Mouse (Mus musculus): ENCODE data around the gene Cables2. TPM values are rescaled to one million over a fixed set of nuclear protein-coding genes. Genes with fewer than 3 reads are reported as not detected.

Cables2 gene
- total RNA-seq, 1 experiment, result 13.4 TPM

GRCm38 (mm10) chr2:180228060-180228458, 45.2 kb downstream of the Cables2 start:
- H3K4me3 ChIP-seq (ENCODE audit: insufficient read depth in 1 of 2, low read depth in 1 of 2, low read length in 2 of 2, poor library complexity in 1 of 2, severe bottlenecking in 1 of 2), result peak overlapping the region in 1 of 2 experiments; percentile 26; a peak in 1 of 4 replicates
- peaks cover 5 to 36% of the 10 kb centered on the region in 2 experiments; a peak in 3 of 4 replicates for H3K4me1 ChIP-seq (ENCODE audit: control insufficient read depth in 2 of 2, insufficient read depth in 2 of 2, low read length in 2 of 2, poor library complexity in 1 of 2)
- H3K9ac ChIP-seq (ENCODE audit: insufficient read depth, low read depth, low read length, poor library complexity, severe bottlenecking), result peak overlapping the region; percentile 28; the same call in 1 of the 2 replicates
- peak overlapping the region; percentile 48; the same call in 1 of the 2 replicates for H3K27ac ChIP-seq (ENCODE audit: insufficient read depth, low read depth, low read length, poor library complexity, severe bottlenecking)
- H3K9me3 ChIP-seq (ENCODE audit: control insufficient read depth, insufficient read depth, low read depth, low read length), result no peaks in the 10 kb centered on the region
- in situ Hi-C loops (cut with MboI; ENCODE audit: low sequenced_read_pairs in 2 of 2, unreplicated experiment in 2 of 2), result no loop called here
- TF ChIP-seq ZNF384 (IDR thresholded peaks at IDR 0.05; ENCODE audit: low read depth, low read length) (no peak), HCFC1 (IDR thresholded peaks at IDR 0.05; ENCODE audit: borderline replicate concordance, insufficient read depth, low read length) (no peak), ZC3H11A (IDR thresholded peaks at IDR 0.05; ENCODE audit: borderline replicate concordance, low read depth, low read length) (no peak), CHD2 (IDR thresholded peaks at IDR 0.05; ENCODE audit: low read depth, low read length) (no peak), MAFK (IDR thresholded peaks at IDR 0.05; ENCODE audit: insufficient read depth, low read depth, low read length) (no peak)
- DNase-seq (ENCODE audit: low read depth, low spot score), result no peak
- peaks cover 7% of the 10 kb centered on the region; the same call in 1 of the 2 replicates for H3K36me3 ChIP-seq (ENCODE audit: control insufficient read depth, insufficient read depth, low read length, poor library complexity, severe bottlenecking)

DNA sequence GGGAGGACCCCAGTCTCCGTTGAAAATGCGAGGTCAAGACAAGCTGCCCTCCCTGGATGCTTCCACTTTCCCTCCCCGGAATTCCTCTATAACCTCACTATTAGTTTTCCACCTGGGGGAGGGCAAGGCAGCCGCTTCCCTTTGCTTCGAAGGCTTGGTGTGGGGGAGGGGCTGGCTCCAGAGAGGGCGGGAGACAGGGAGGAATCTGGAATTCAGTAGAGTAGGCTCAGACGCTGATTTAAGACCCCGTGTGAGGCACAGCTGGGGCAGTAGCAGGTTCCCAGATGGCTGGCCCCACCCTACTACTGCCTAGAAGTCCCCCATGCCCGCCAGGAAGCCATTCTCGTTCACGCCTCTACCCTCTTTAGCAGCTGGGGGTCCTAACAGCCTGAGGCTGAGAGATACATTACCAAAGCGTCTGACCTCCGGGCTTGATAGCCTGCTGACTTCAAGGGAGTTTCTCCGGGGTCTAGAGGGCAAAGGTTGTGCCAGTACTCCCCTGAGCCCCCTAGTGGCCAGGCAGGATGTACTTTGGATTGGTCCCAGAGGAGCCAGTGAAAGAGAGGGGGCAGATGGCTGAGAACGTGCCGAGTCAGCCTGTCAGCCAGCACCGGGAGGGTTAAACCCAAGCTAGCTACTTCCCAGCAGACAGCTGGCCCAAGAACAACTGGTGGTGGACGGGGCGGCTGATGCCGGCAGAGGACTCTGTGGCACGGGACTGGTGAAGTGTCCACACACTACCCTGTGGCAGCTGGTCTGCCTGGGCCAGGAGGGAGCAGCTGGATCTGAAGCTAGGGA, 45.8 kb downstream of the Cables2 start:
- DNase-seq (ENCODE audit: low read depth, low spot score), result peak; percentile 97
- H3K4me1 ChIP-seq (ENCODE audit: control insufficient read depth in 2 of 2, insufficient read depth in 2 of 2, low read length in 2 of 2, poor library complexity in 1 of 2), result peaks cover 5 to 40% of the 10 kb centered on the region in 2 experiments; a peak in 3 of 4 replicates
- peaks cover 10% of the 10 kb centered on the region; the same call in 1 of the 2 replicates for H3K36me3 ChIP-seq (ENCODE audit: control insufficient read depth, insufficient read depth, low read length, poor library complexity, severe bottlenecking)
- H3K27ac ChIP-seq (ENCODE audit: insufficient read depth, low read depth, low read length, poor library complexity, severe bottlenecking), result peak overlapping the region; percentile 52
- no peak; the same call in 1 of the 2 replicates for TF ChIP-seq CHD2 (IDR thresholded peaks at IDR 0.05; ENCODE audit: low read depth, low read length)
- TF ChIP-seq MAFK (IDR thresholded peaks at IDR 0.05; ENCODE audit: insufficient read depth, low read depth, low read length), result peak; percentile 83
- peak; percentile 49; the same call in 1 of the 2 replicates for TF ChIP-seq HCFC1 (IDR thresholded peaks at IDR 0.05; ENCODE audit: borderline replicate concordance, insufficient read depth, low read length)
- peak; percentile 6; the same call in 1 of the 2 replicates for TF ChIP-seq ZC3H11A (IDR thresholded peaks at IDR 0.05; ENCODE audit: borderline replicate concordance, low read depth, low read length)
- no peaks in the 10 kb centered on the region for H3K9me3 ChIP-seq (ENCODE audit: control insufficient read depth, insufficient read depth, low read depth, low read length)
- in situ Hi-C loops (cut with MboI; ENCODE audit: low sequenced_read_pairs in 2 of 2, unreplicated experiment in 2 of 2), result no loop called here
- peak overlapping the region; percentile 53; the same call in 1 of the 2 replicates for H3K9ac ChIP-seq (ENCODE audit: insufficient read depth, low read depth, low read length, poor library complexity, severe bottlenecking)
- H3K4me3 ChIP-seq (ENCODE audit: insufficient read depth in 1 of 2, low read depth in 1 of 2, low read length in 2 of 2, poor library complexity in 1 of 2, severe bottlenecking in 1 of 2), result peak overlapping the region; percentile 13 to 26; a peak in 3 of 4 replicates

DNA sequence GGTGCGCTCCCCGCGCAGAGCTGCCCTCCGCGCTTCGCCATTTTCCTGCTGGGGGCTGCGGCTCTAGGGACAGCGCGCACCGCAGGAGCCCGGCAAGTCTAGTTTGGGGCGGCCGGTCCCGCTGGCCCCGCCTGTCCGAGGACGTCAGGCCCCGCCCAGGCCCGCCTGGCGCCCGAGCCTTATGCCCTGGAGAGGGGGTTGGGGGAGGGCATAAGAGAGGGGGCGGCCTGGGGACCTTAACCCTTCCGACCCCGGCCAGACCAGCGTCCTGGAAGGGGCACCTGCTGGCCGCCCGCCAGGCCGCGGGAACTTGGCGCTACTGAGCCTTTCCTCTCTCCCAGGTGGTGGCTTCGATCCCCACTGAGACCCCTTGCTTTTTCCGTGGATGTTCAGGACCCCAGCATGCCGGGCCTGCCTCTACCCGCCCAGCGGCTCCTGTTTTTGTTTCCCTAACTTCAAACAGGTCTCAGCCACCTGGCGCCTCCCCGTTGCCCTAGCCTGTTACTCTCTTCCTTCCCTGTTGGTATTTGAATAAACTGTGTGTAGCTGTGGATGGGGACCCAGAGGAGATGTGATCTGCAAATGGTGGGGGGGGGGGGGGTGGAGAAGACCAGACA, 47.4 kb downstream of the Cables2 start, which contains the start of gene Lama5:
TSS of gene Lama5 (minus strand) at position 98 of the 617 bp plus-strand sequence.
- Histone ChIP-seq H3K27ac (ENCODE audit: insufficient read depth, low read depth, low read length, poor library complexity, severe bottlenecking) (peak within 1 kb of the TSS; percentile 69), H3K4me1 (ENCODE audit: control insufficient read depth in 2 of 2, insufficient read depth in 2 of 2, low read length in 2 of 2, poor library complexity in 1 of 2) (peaks cover 9 to 53% of the 10 kb centered on the region in 2 experiments; a peak in 3 of 4 replicates), H3K36me3 (ENCODE audit: control insufficient read depth, insufficient read depth, low read length, poor library complexity, severe bottlenecking) (peaks cover 19% of the 10 kb centered on the region; the same call in 1 of the 2 replicates), H3K9ac (ENCODE audit: insufficient read depth, low read depth, low read length, poor library complexity, severe bottlenecking) (peak within 1 kb of the TSS; percentile 89), H3K4me3 (ENCODE audit: insufficient read depth in 1 of 2, low read depth in 1 of 2, low read length in 2 of 2, poor library complexity in 1 of 2, severe bottlenecking in 1 of 2) (peak within 1 kb of the TSS; percentile 82 to 88), H3K9me3 (ENCODE audit: control insufficient read depth, insufficient read depth, low read depth, low read length) (no peaks in the 10 kb centered on the region)
- in situ Hi-C loops (cut with MboI; ENCODE audit: low sequenced_read_pairs in 2 of 2, unreplicated experiment in 2 of 2), result no loop called here
- TF ChIP-seq ZC3H11A (IDR thresholded peaks at IDR 0.05; ENCODE audit: borderline replicate concordance, low read depth, low read length) (no peak), CHD2 (IDR thresholded peaks at IDR 0.05; ENCODE audit: low read depth, low read length) (no peak)
- DNase-seq (ENCODE audit: low read depth, low spot score), result no peak

GRCm38 (mm10) chr2:180225044-180225761, 48.1 kb downstream of the Cables2 start:
- TF ChIP-seq ZNF384 (IDR thresholded peaks at IDR 0.05; ENCODE audit: low read depth, low read length) (no peak), ZC3H11A (IDR thresholded peaks at IDR 0.05; ENCODE audit: borderline replicate concordance, low read depth, low read length) (no peak), MAFK (IDR thresholded peaks at IDR 0.05; ENCODE audit: insufficient read depth, low read depth, low read length) (no peak), HCFC1 (IDR thresholded peaks at IDR 0.05; ENCODE audit: borderline replicate concordance, insufficient read depth, low read length) (no peak), CHD2 (IDR thresholded peaks at IDR 0.05; ENCODE audit: low read depth, low read length) (no peak)
- no peak for DNase-seq (ENCODE audit: low read depth, low spot score)
- Histone ChIP-seq H3K9me3 (ENCODE audit: control insufficient read depth, insufficient read depth, low read depth, low read length) (no peaks in the 10 kb centered on the region), H3K4me1 (ENCODE audit: control insufficient read depth in 2 of 2, insufficient read depth in 2 of 2, low read length in 2 of 2, poor library complexity in 1 of 2) (peaks cover 11 to 52% of the 10 kb centered on the region in 2 experiments; a peak in 3 of 4 replicates), H3K9ac (ENCODE audit: insufficient read depth, low read depth, low read length, poor library complexity, severe bottlenecking) (peak overlapping the region; percentile 89), H3K4me3 (ENCODE audit: insufficient read depth in 1 of 2, low read depth in 1 of 2, low read length in 2 of 2, poor library complexity in 1 of 2, severe bottlenecking in 1 of 2) (peak overlapping the region; percentile 82 to 88), H3K27ac (ENCODE audit: insufficient read depth, low read depth, low read length, poor library complexity, severe bottlenecking) (peak overlapping the region; percentile 69), H3K36me3 (ENCODE audit: control insufficient read depth, insufficient read depth, low read length, poor library complexity, severe bottlenecking) (peaks cover 23% of the 10 kb centered on the region; the same call in 1 of the 2 replicates)
- in situ Hi-C loops (cut with MboI; ENCODE audit: low sequenced_read_pairs in 2 of 2, unreplicated experiment in 2 of 2), result no loop called here

Data from ES-E14 (cell line).